16 mouse cellular contexts compared by ENCODE assay signal in the genomic region with DNA sequence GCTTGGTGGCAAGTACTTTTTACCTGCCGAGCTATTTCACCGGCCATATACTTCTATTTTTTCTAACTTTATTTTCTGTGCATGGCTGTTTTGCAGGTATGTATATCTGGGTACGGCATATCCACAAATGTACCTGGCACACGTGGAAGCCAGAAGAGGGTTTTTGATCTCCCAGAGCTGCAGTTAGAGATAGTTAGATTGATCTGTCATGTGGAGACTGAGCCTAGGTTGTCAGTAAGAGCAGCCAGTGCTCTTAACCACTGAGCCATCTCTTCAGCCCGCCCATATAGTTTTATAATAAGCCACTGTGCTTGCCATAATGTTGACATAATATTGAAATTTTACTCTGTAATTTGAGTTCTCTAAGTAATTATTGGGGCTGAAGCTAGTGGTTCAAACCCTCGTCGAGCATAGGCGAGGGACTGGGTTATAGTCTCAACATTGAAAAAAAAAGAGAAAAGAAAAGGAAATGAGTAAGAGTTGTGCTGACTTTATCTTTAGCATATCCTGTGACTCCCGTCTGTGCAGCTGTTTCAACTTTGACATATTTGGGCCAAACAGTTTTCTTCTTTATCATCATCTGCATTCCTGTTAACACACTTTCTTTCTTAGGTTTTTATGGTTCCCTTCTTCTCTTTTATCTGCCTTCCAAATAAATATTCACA. TPM values are rescaled to one million over a fixed set of nuclear protein-coding genes. Genes with fewer than 3 reads are reported as not detected.
DNase-seq lines count a peak whose midpoint lies in the region; ATAC-seq and TF ChIP-seq lines count a peak whose summit lies in the region.
"Had no signal": no experiment of that assay in that cellular context is flagged by ENCODE, and none has a peak within 500 bp of the region (broad histone marks: within the 10 kb centered on the region; RNA-seq: fewer than 3 reads in every experiment).

No protein-coding gene starts in this region.

- no peak for TF ChIP-seq CTCF in G1E (IDR thresholded peaks at IDR 0.05; ENCODE audit: low read depth, low read length)

- no peak for DNase-seq in heart, postnatal 14 days
- DNase-seq in 3T3-L1 (ENCODE audit: low read depth, low spot score) (peak; percentile 15), G1E (ENCODE audit: low spot score) (no peak)
- DNase-seq in liver, embryonic 13.5 days = no peak
- no peak for DNase-seq in testis, postnatal 10 days (ENCODE audit: low spot score)
- no peak for DNase-seq in gastrocnemius, postnatal 14 days
- no peak for DNase-seq in right cerebral cortex, postnatal 14 days
- DNase-seq: adrenal gland, adult 8-10 months; gastrocnemius, postnatal 36 days; kidney, adult 8-10 months; lung, adult 2 months had no signal

- H3K4me2 ChIP-seq in heart, embryonic 13.5 days = peak overlapping the region; percentile 13
- peak overlapping the region; percentile 21; the same call in 1 of the 2 replicates for H3K4me2 ChIP-seq in liver, embryonic 13.5 days
- H3K4me2 ChIP-seq: hindbrain, embryonic 15.5 days; midbrain, embryonic 12.5 days had no signal

- H3K4me3 ChIP-seq in heart, embryonic 13.5 days = no peak overlapping the region
- H3K4me3 ChIP-seq in G1E (ENCODE audit: low read depth, low read length) = no peak overlapping the region
- H3K4me3 ChIP-seq in liver, embryonic 13.5 days (replicated peaks) = no peak overlapping the region
- H3K4me3 ChIP-seq: hindbrain, embryonic 15.5 days; layer of hippocampus, adult 2 months; midbrain, embryonic 12.5 days had no signal

- H3K9me3 ChIP-seq in heart, embryonic 13.5 days = no peaks in the 10 kb centered on the region
- no peaks in the 10 kb centered on the region for H3K9me3 ChIP-seq in G1E (replicated peaks)
- no peaks in the 10 kb centered on the region for H3K9me3 ChIP-seq in liver, embryonic 13.5 days (replicated peaks)
- H3K9me3 ChIP-seq: hindbrain, embryonic 15.5 days; midbrain, embryonic 12.5 days had no signal

- 68% methylated on average over 9 of the region's 9 CpGs for WGBS in heart, embryonic 13.5 days
- 25% methylated on average over 9 of the region's 9 CpGs for WGBS in liver, embryonic 13.5 days (ENCODE audit: insufficient replicate concordance)

- no peak overlapping the region for H3K9ac ChIP-seq in heart, embryonic 13.5 days
- H3K9ac ChIP-seq in liver, embryonic 13.5 days = no peak overlapping the region
- H3K9ac ChIP-seq: hindbrain, embryonic 15.5 days; midbrain, embryonic 12.5 days had no signal

- intact Hi-C loops in heart, postnatal 14 days (cut with DNase I) = no loop called here
- intact Hi-C loops in gastrocnemius, postnatal 14 days (cut with DNase I; ENCODE audit: low total_unique reads) = no loop called here

- H3K27ac ChIP-seq in heart, embryonic 13.5 days (replicated peaks) = peak overlapping the region; percentile 70
- H3K27ac ChIP-seq in liver, embryonic 13.5 days = peak overlapping the region; percentile 37; the same call in 1 of the 2 replicates
- H3K27ac ChIP-seq: hindbrain, embryonic 15.5 days; layer of hippocampus, adult 2 months; midbrain, embryonic 12.5 days had no signal

- no peak for ATAC-seq in heart, embryonic 13.5 days (ENCODE audit: extremely low read depth, insufficient number of reproducible peaks, low FRiP score, low TSS enrichment)
- ATAC-seq in G1E (ENCODE audit: extremely low read depth, insufficient number of reproducible peaks, low FRiP score, poor library complexity, severe bottlenecking) = peak; percentile 22; the same call in 1 of the 2 replicates
- ATAC-seq in liver, embryonic 13.5 days (ENCODE audit: low read depth) = peak; percentile 41; the same call in 1 of the 2 replicates
- ATAC-seq: forebrain, embryonic 16.5 days had no signal

- H3K36me3 ChIP-seq in heart, embryonic 13.5 days = no peaks in the 10 kb centered on the region
- peaks cover 2% of the 10 kb centered on the region for H3K36me3 ChIP-seq in G1E (replicated peaks)
- no peaks in the 10 kb centered on the region for H3K36me3 ChIP-seq in liver, embryonic 13.5 days
- H3K36me3 ChIP-seq: hindbrain, embryonic 15.5 days; midbrain, embryonic 12.5 days had no signal

- peaks cover 36% of the 10 kb centered on the region for H3K4me1 ChIP-seq in heart, embryonic 13.5 days
- H3K4me1 ChIP-seq in G1E (ENCODE audit: insufficient read depth, low read depth, low read length) = no peaks in the 10 kb centered on the region; the same call in 1 of the 2 replicates
- H3K4me1 ChIP-seq in liver, embryonic 13.5 days (replicated peaks) = peaks cover 44% of the 10 kb centered on the region
- H3K4me1 ChIP-seq: hindbrain, embryonic 15.5 days; midbrain, embryonic 12.5 days had no signal

- H3K27me3 ChIP-seq in heart, embryonic 13.5 days (replicated peaks) = no peaks in the 10 kb centered on the region
- no peaks in the 10 kb centered on the region for H3K27me3 ChIP-seq in G1E (ENCODE audit: insufficient read depth, low read length)
- H3K27me3 ChIP-seq in liver, embryonic 13.5 days = no peaks in the 10 kb centered on the region
- H3K27me3 ChIP-seq: hindbrain, embryonic 15.5 days; midbrain, embryonic 12.5 days had no signal

RNA-seq across cellular contexts. Expression of a gene that starts 19.8 kb away (rescaled TPM):
- 14.2 and 17.0 TPM in 2 replicates for polyA plus RNA-seq in heart, embryonic 13.5 days (2015; fragmentation: Nextera tagmentation; extraction: Ambion mirVana)
- total RNA-seq in heart, postnatal 14 days (2021) = 10 to 100 TPM; 24.7 to 29.0 TPM
- 61.0 and 66.6 TPM in 2 replicates for total RNA-seq in G1E (2014; fragmentation: Nextera tagmentation)
- 17.5 and 20.9 TPM in 2 replicates for total RNA-seq in G1E (2017)
- polyA plus RNA-seq in G1E (2012) = 2.6 and 7.2 TPM in 2 replicates
- polyA plus RNA-seq in liver, embryonic 13.5 days (2015; fragmentation: Nextera tagmentation; extraction: Ambion mirVana) = 10.5 and 15.1 TPM in 2 replicates
- total RNA-seq in gastrocnemius, postnatal 14 days (2021) = 10 to 100 TPM in 1 of 2 experiments, 1 to 10 TPM in 1; 9.8 to 12.9 TPM

RNA-seq across cellular contexts. Expression of a gene that starts 32.5 kb away (rescaled TPM):
- polyA plus RNA-seq in heart, embryonic 13.5 days (2015; fragmentation: Nextera tagmentation; extraction: Ambion mirVana) = 21.5 and 25.4 TPM in 2 replicates
- total RNA-seq in heart, postnatal 14 days (2021) = 10 to 100 TPM in 1 of 2 experiments, 1 to 10 TPM in 1; 9.9 to 11.8 TPM
- total RNA-seq in G1E (2014; fragmentation: Nextera tagmentation) (18.9 and 22.5 TPM in 2 replicates), G1E (2017) (26.4 and 28.2 TPM in 2 replicates)
- polyA plus RNA-seq in G1E (2012) = 0.41 and 0.60 TPM in 2 replicates
- polyA plus RNA-seq in liver, embryonic 13.5 days (2015; fragmentation: Nextera tagmentation; extraction: Ambion mirVana) = 18.1 and 24.1 TPM in 2 replicates
- 1 to 10 TPM; 4.6 to 8.2 TPM for total RNA-seq in gastrocnemius, postnatal 14 days (2021)
